Mouse (Mus musculus): Measurements from ENCODE around the gene Zfp217. TPM values are rescaled to one million over a fixed set of nuclear protein-coding genes. Genes with fewer than 3 reads are reported as not detected.

Zfp217 gene
- polyA plus RNA-seq, 1 experiment from 2014 or later, result 4.9 TPM

- whole genome bisulfite sequencing, result 34% methylated on average over 4 of the region's 4 CpGs
- no peak; the same call in 1 of the 2 replicates for ATAC-seq (ENCODE audit: insufficient read depth)
- Histone ChIP-seq H3K4me3 (ENCODE audit: low read depth, low read length) (no peak overlapping the region), H3K4me2 (no peak overlapping the region), H3K36me3 (ENCODE audit: insufficient read depth) (peaks cover 91% of the 10 kb centered on the region), H3K27me3 (ENCODE audit: insufficient read depth, low read length) (no peaks in the 10 kb centered on the region), H3K9me3 (ENCODE audit: low read depth, low read length) (no peaks in the 10 kb centered on the region), H3K4me1 (ENCODE audit: insufficient read depth) (no peaks in the 10 kb centered on the region), H3K27ac (ENCODE audit: low read depth) (no peak overlapping the region), H3K9ac (no peak overlapping the region)
- peak; percentile 85 for TF ChIP-seq CTCF (IDR thresholded peaks at IDR 0.05; ENCODE audit: low read depth)
- DNase-seq, result peak; percentile 92
These were observed 31.1 kb downstream of the Zfp217 start for GRCm38 (mm10) chr2:170116704-170117281.

DNA sequence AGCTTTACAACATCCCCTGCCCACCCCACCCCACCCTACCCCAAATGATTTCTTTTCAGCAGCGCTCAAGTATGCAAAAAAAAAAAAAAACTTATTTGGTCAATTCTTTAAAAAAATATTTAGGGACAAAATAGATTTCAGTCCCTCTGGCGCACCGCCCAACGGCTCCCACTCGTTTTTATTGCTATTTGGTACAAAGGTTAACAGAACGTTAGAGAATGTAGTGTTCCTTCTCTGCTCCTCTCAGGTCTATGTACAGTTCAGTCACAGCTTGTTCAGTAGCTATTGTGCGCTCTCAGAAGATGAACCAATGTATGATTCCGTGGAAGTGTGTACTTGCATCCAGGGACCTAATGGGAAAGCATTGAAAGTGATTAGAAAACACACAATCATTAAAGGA, 37.6 kb downstream of the Zfp217 start:
- H3K4me3 ChIP-seq (ENCODE audit: low read depth, low read length), result no peak overlapping the region
- H3K4me2 ChIP-seq, result no peak overlapping the region
- no peak overlapping the region for H3K27ac ChIP-seq (ENCODE audit: low read depth)
- H3K4me1 ChIP-seq (ENCODE audit: insufficient read depth), result no peaks in the 10 kb centered on the region
- TF ChIP-seq CTCF (IDR thresholded peaks at IDR 0.05; ENCODE audit: low read depth), result no peak
- H3K9ac ChIP-seq, result no peak overlapping the region
- H3K36me3 ChIP-seq (ENCODE audit: insufficient read depth), result peaks cover 87% of the 10 kb centered on the region
- no peaks in the 10 kb centered on the region for H3K9me3 ChIP-seq (ENCODE audit: low read depth, low read length)
- no peak for DNase-seq
- ATAC-seq (ENCODE audit: insufficient read depth), result no peak
- no peaks in the 10 kb centered on the region for H3K27me3 ChIP-seq (ENCODE audit: insufficient read depth, low read length)
- 76% methylated on average over 8 of the region's 8 CpGs for WGBS

DNA sequence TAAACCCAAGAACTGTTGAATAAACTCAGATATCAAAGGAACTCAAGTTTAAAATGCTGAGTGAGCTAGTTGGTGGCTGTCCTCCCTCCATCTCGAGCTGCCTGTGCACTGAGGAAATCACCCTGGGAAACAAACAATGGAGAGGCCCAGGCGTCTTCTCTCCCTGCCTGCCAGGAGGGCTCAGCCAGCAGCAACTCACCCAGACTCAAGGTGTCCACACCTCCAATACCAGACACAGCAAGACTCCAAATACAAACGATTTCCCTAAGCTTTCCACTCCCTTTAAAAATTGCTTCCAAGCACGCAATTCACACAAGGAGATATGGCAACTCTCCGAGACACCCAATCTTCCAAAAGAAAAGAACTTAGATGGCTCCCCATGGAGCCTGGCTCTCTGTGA, 38.4 kb downstream of the Zfp217 start:
- Histone ChIP-seq H3K4me2 (no peak overlapping the region), H3K9me3 (ENCODE audit: low read depth, low read length) (no peaks in the 10 kb centered on the region), H3K36me3 (ENCODE audit: insufficient read depth) (peaks cover 79% of the 10 kb centered on the region), H3K27me3 (ENCODE audit: insufficient read depth, low read length) (no peaks in the 10 kb centered on the region), H3K4me3 (ENCODE audit: low read depth, low read length) (no peak overlapping the region), H3K9ac (no peak overlapping the region), H3K27ac (ENCODE audit: low read depth) (no peak overlapping the region), H3K4me1 (ENCODE audit: insufficient read depth) (no peaks in the 10 kb centered on the region)
- no peak for TF ChIP-seq CTCF (IDR thresholded peaks at IDR 0.05; ENCODE audit: low read depth)
- no peak for ATAC-seq (ENCODE audit: insufficient read depth)
- no peak for DNase-seq
- 54% methylated on average over 5 of the region's 5 CpGs for WGBS

- H3K27ac ChIP-seq (ENCODE audit: low read depth), result no peak overlapping the region
- H3K9ac ChIP-seq, result no peak overlapping the region
- ATAC-seq (ENCODE audit: insufficient read depth) (no peak), DNase-seq (no peak)
- no peak overlapping the region for H3K4me2 ChIP-seq
- 74% methylated on average over 3 of the region's 3 CpGs for WGBS
- no peaks in the 10 kb centered on the region for H3K27me3 ChIP-seq (ENCODE audit: insufficient read depth, low read length)
- no peaks in the 10 kb centered on the region for H3K9me3 ChIP-seq (ENCODE audit: low read depth, low read length)
- H3K4me3 ChIP-seq (ENCODE audit: low read depth, low read length), result no peak overlapping the region
- no peaks in the 10 kb centered on the region for H3K4me1 ChIP-seq (ENCODE audit: insufficient read depth)
- H3K36me3 ChIP-seq (ENCODE audit: insufficient read depth), result peaks cover 62% of the 10 kb centered on the region
- no peak for TF ChIP-seq CTCF (IDR thresholded peaks at IDR 0.05; ENCODE audit: low read depth)
These were observed 40.1 kb downstream of the Zfp217 start for GRCm38 (mm10) chr2:170107791-170108190.

- Histone ChIP-seq H3K36me3 (ENCODE audit: insufficient read depth) (peaks cover 44% of the 10 kb centered on the region), H3K4me1 (ENCODE audit: insufficient read depth) (no peaks in the 10 kb centered on the region), H3K4me2 (no peak overlapping the region), H3K9ac (no peak overlapping the region), H3K27ac (ENCODE audit: low read depth) (no peak overlapping the region), H3K27me3 (ENCODE audit: insufficient read depth, low read length) (no peaks in the 10 kb centered on the region), H3K9me3 (ENCODE audit: low read depth, low read length) (no peaks in the 10 kb centered on the region), H3K4me3 (ENCODE audit: low read depth, low read length) (no peak overlapping the region)
- no peak for TF ChIP-seq CTCF (IDR thresholded peaks at IDR 0.05; ENCODE audit: low read depth)
- WGBS, result 54% methylated on average over 9 of the region's 9 CpGs
- ATAC-seq (ENCODE audit: insufficient read depth) (no peak), DNase-seq (no peak)
These were observed 41.9 kb downstream of the Zfp217 start for GRCm38 (mm10) chr2:170106000-170106399.

DNA sequence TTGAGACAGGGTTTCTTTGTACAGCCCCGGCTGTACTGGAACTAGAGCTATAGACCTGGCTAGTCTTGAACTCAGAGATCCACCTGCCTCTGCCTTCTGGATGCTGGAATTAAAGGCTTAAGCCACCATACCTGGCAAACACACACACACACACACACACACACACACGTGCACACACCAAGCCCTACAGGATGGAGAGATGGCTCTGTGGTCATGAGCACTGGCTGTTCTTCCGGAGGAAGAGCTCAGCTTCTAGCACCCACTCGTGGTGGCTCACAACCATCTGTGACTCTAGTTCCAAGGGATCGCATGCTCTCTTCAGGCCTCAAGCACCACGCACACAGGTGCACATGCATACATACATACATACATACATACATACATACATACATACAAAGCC, 43.5 kb downstream of the Zfp217 start:
- H3K4me3 ChIP-seq (ENCODE audit: low read depth, low read length), result no peak overlapping the region
- no peak for ATAC-seq (ENCODE audit: insufficient read depth)
- H3K4me1 ChIP-seq (ENCODE audit: insufficient read depth), result no peaks in the 10 kb centered on the region
- TF ChIP-seq CTCF (IDR thresholded peaks at IDR 0.05; ENCODE audit: low read depth), result no peak
- no peaks in the 10 kb centered on the region for H3K27me3 ChIP-seq (ENCODE audit: insufficient read depth, low read length)
- no peaks in the 10 kb centered on the region for H3K9me3 ChIP-seq (ENCODE audit: low read depth, low read length)
- no peak overlapping the region for H3K27ac ChIP-seq (ENCODE audit: low read depth)
- peaks cover 28% of the 10 kb centered on the region for H3K36me3 ChIP-seq (ENCODE audit: insufficient read depth)
- WGBS, result 86% methylated on average over 6 of the region's 6 CpGs
- DNase-seq, result no peak
- no peak overlapping the region for H3K4me2 ChIP-seq
- H3K9ac ChIP-seq, result no peak overlapping the region

- H3K4me1 ChIP-seq (ENCODE audit: insufficient read depth), result no peaks in the 10 kb centered on the region
- no peak overlapping the region for H3K9ac ChIP-seq
- peak; percentile 87 for TF ChIP-seq CTCF (IDR thresholded peaks at IDR 0.05; ENCODE audit: low read depth)
- peak; percentile 83 for DNase-seq
- H3K9me3 ChIP-seq (ENCODE audit: low read depth, low read length), result no peaks in the 10 kb centered on the region
- H3K4me3 ChIP-seq (ENCODE audit: low read depth, low read length), result no peak overlapping the region
- ATAC-seq (ENCODE audit: insufficient read depth), result no peak
- no peak overlapping the region for H3K4me2 ChIP-seq
- H3K27ac ChIP-seq (ENCODE audit: low read depth), result no peak overlapping the region
- peaks cover 23% of the 10 kb centered on the region for H3K36me3 ChIP-seq (ENCODE audit: insufficient read depth)
- H3K27me3 ChIP-seq (ENCODE audit: insufficient read depth, low read length), result no peaks in the 10 kb centered on the region
- WGBS, result 44% methylated on average over 9 of the region's 9 CpGs
These were observed 44.1 kb downstream of the Zfp217 start for GRCm38 (mm10) chr2:170103852-170104251.

DNA sequence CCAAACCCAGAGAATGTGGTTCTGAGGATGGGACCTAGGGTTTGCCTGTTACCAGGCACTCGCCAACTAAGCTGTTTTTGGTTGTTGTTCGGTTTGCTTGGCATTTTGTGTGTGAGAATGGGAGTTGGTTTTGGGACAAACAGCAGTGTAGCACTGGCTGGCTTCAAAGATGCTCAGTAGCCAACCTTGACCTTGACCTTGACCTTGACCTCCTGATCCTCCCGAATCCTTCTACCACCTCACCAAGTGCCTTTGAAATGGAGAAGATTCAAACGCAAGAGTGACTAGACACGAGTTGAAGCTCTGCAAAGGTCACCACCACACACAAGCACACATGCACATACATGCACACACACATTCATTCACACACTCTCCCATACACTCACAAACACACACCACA, 44.6 kb downstream of the Zfp217 start:
- TF ChIP-seq CTCF (IDR thresholded peaks at IDR 0.05; ENCODE audit: low read depth), result no peak
- Histone ChIP-seq H3K4me1 (ENCODE audit: insufficient read depth) (no peaks in the 10 kb centered on the region), H3K27ac (ENCODE audit: low read depth) (no peak overlapping the region), H3K4me2 (no peak overlapping the region), H3K4me3 (ENCODE audit: low read depth, low read length) (no peak overlapping the region), H3K36me3 (ENCODE audit: insufficient read depth) (peaks cover 21% of the 10 kb centered on the region), H3K9ac (no peak overlapping the region), H3K27me3 (ENCODE audit: insufficient read depth, low read length) (no peaks in the 10 kb centered on the region), H3K9me3 (ENCODE audit: low read depth, low read length) (no peaks in the 10 kb centered on the region)
- DNase-seq (no peak), ATAC-seq (ENCODE audit: insufficient read depth) (no peak)
- WGBS, result 81% methylated on average over 5 of the region's 5 CpGs

Measured in lung, embryonic 14.5 days (tissue).